Mouse (Mus musculus): ENCODE measurements around the gene Vmn1r188.
"Not testable (repeated sequence)": the region's sequence is repeated elsewhere in the genome, so short reads cannot be mapped to it uniquely, and the experiment has no call there.

Gene Vmn1r188

GRCm38 (mm10) chr13:22084140-22084539, at the start of gene Vmn1r188:
Gene Vmn1r188 (plus strand): TSS chr13:22084440.
- not testable (repeated sequence) for DNase-seq

GRCm38 (mm10) chr13:22034443-22035266, 49.6 kb upstream of the Vmn1r188 start:
- peak in 1 of 2 experiments; percentile 24 for DNase-seq

- DNase-seq, result peak; percentile 80 to 82
Observed at GRCm38 (mm10) chr13:22035267-22036148, 48.7 kb upstream of the Vmn1r188 start, which contains the start of the genes Hist1h2ah and Hist1h2bk. Gene Hist1h2ah (minus strand): TSS chr13:22035568. Gene Hist1h2bk (plus strand): TSS chr13:22035870.

GRCm38 (mm10) chr13:22036149-22036956, 47.9 kb upstream of the Vmn1r188 start:
- peak in 1 of 2 experiments; percentile 28 for DNase-seq

- DNase-seq, result no peak
Observed at GRCm38 (mm10) chr13:22036986-22037385, 47.3 kb upstream of the Vmn1r188 start.

- DNase-seq, result no peak
Observed at GRCm38 (mm10) chr13:22037415-22037814, 46.8 kb upstream of the Vmn1r188 start.

GRCm38 (mm10) chr13:22039364-22039763, 44.9 kb upstream of the Vmn1r188 start:
- no peak for DNase-seq

GRCm38 (mm10) chr13:22039951-22040463, 44.2 kb upstream of the Vmn1r188 start:
- no peak for DNase-seq

- no peak for DNase-seq
Observed at GRCm38 (mm10) chr13:22040464-22041141, 43.6 kb upstream of the Vmn1r188 start.

GRCm38 (mm10) chr13:22041142-22041536, 43.1 kb upstream of the Vmn1r188 start, which contains the start of gene Hist1h4i:
Gene Hist1h4i (minus strand): TSS chr13:22041362.
- DNase-seq, result peak; percentile 98

- DNase-seq, result peak in 1 of 2 experiments; percentile 30
Observed at GRCm38 (mm10) chr13:22041651-22042567, 42.3 kb upstream of the Vmn1r188 start.

GRCm38 (mm10) chr13:22042568-22043502, 41.4 kb upstream of the Vmn1r188 start, which contains the start of the genes Hist1h2ag and Hist1h2bj:
Gene Hist1h2ag (minus strand): TSS chr13:22042944.
Gene Hist1h2bj (plus strand): TSS chr13:22043214.
- peak; percentile 85 to 87 for DNase-seq

- peak; percentile 24 to 31 for DNase-seq
Observed at GRCm38 (mm10) chr13:22043503-22044431, 40.5 kb upstream of the Vmn1r188 start.

GRCm38 (mm10) chr13:22044432-22045155, 39.6 kb upstream of the Vmn1r188 start:
- no peak for DNase-seq

GRCm38 (mm10) chr13:22045311-22045710, 38.9 kb upstream of the Vmn1r188 start:
- DNase-seq, result no peak

GRCm38 (mm10) chr13:22049041-22049440, 35.2 kb upstream of the Vmn1r188 start:
- no peak for DNase-seq
